Mouse (Mus musculus): Measurements from ENCODE around the gene Axin2. TPM values are rescaled to one million over a fixed set of nuclear protein-coding genes. Genes with fewer than 3 reads are reported as not detected.

Axin2 gene
- polyA plus RNA-seq, 1 experiment: 7.7 TPM

DNA sequence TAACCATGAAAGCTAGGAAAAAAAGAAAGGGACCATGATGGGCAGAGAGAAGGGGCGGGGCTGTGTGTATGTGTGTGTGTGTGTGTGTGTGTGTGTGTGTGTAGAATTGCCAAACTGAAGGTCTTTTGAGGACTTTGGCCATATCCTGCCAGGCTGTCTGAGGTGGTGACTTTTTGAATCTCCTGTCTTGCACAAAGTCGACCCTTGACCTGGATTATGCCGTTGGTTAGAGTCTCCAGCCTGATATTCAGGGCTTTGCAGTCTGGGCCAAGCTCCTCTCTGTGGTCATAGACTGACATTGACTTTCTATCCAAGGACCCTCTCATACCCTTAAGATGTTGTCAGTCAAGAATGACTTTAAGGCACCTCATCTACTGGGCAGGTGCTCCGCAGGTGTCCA lies 35.8 kb downstream of the Axin2 start:
- TF ChIP-seq CTCF (IDR thresholded peaks at IDR 0.05; ENCODE audit: borderline replicate concordance, insufficient read depth, low read length) (no peak), POLR2A (IDR thresholded peaks at IDR 0.05; ENCODE audit: low read depth, low read length) (no peak)

DNA sequence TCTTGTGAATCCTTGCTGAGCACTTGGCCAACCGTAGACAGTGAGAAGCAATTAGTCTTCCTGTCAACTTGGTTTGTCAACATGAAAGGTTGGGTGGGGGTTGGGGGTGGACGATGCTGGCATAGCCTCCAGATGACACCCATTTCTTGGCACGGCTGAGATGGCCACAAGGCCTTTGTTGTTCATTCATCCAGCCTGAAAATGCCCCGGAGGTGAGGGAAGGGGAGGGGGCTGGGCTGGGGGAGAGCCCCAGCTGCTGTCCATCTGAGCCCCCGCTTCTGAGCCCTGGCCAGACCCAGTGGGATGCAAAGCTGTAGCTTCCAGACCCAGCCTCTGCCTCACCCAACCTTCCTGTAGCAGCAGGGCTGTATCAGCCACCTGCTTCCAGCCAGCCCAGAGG lies 38.2 kb downstream of the Axin2 start:
- Histone ChIP-seq H3K4me1 (ENCODE audit: control insufficient read depth, insufficient read depth, low read length) (no peaks in the 10 kb centered on the region), H3K27ac (ENCODE audit: insufficient read depth, low read length) (no peak overlapping the region), H3K4me3 (ENCODE audit: insufficient read depth, low read length) (no peak overlapping the region)
- TF ChIP-seq CTCF (IDR thresholded peaks at IDR 0.05; ENCODE audit: borderline replicate concordance, insufficient read depth, low read length): no peak
- no peak for TF ChIP-seq POLR2A (IDR thresholded peaks at IDR 0.05; ENCODE audit: low read depth, low read length)

More for the DNA sequence above, 35.8 kb downstream of the Axin2 start:
- H3K27ac ChIP-seq (ENCODE audit: insufficient read depth, low read length): no peak overlapping the region
- no peak overlapping the region for H3K4me3 ChIP-seq (ENCODE audit: insufficient read depth, low read length)
- H3K4me1 ChIP-seq (ENCODE audit: control insufficient read depth, insufficient read depth, low read length): no peaks in the 10 kb centered on the region; the same call in 1 of the 2 replicates

DNA sequence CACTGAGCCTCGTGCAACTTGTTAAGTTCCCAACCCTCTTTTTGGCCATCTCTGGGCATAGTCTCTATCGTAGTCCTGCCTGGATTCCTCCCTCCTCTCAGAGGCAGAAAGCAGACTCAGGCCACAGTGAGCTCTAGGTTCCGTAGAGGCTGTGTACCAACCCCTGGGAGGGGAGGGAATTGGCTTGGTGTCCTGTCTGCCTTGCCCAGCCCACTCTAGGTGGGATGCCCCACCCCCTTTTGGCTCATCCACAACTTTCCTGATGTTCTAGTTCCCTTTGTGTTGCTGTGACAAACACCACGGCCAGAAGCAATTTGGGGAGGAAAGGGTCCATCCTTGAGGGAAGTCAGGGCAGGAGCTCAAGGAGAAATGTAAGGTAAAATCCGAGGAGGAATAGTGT lies 39.0 kb downstream of the Axin2 start:
- H3K4me1 ChIP-seq (ENCODE audit: control insufficient read depth, insufficient read depth, low read length): no peaks in the 10 kb centered on the region
- H3K27ac ChIP-seq (ENCODE audit: insufficient read depth, low read length): no peak overlapping the region
- TF ChIP-seq CTCF (IDR thresholded peaks at IDR 0.05; ENCODE audit: borderline replicate concordance, insufficient read depth, low read length): no peak
- TF ChIP-seq POLR2A (IDR thresholded peaks at IDR 0.05; ENCODE audit: low read depth, low read length): no peak
- H3K4me3 ChIP-seq (ENCODE audit: insufficient read depth, low read length): no peak overlapping the region

DNA sequence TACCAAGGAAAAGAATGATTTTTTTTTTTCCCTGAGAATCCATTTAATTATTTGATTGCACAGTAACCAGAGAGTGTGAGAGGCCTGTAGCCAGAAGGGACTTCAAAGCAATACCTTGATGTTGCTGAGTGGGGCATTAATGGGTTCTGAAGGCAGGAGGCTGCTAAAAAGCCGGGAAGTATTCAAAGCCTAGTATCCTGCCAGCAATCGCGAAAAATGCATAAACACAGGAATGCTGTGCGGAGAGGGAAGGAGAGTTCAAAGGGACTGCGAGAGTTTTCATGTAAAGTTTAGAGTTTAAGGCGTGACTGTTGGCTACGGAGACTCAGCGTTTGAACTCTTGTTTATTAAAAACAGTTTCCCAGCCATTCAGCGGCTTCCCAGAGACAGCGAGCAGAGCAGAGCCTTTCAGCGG lies 41.5 kb downstream of the Axin2 start:
- TF ChIP-seq CTCF (IDR thresholded peaks at IDR 0.05; ENCODE audit: borderline replicate concordance, insufficient read depth, low read length) (no peak), POLR2A (IDR thresholded peaks at IDR 0.05; ENCODE audit: low read depth, low read length) (no peak)
- Histone ChIP-seq H3K4me3 (ENCODE audit: insufficient read depth, low read length) (no peak overlapping the region), H3K27ac (ENCODE audit: insufficient read depth, low read length) (no peak overlapping the region)

DNA sequence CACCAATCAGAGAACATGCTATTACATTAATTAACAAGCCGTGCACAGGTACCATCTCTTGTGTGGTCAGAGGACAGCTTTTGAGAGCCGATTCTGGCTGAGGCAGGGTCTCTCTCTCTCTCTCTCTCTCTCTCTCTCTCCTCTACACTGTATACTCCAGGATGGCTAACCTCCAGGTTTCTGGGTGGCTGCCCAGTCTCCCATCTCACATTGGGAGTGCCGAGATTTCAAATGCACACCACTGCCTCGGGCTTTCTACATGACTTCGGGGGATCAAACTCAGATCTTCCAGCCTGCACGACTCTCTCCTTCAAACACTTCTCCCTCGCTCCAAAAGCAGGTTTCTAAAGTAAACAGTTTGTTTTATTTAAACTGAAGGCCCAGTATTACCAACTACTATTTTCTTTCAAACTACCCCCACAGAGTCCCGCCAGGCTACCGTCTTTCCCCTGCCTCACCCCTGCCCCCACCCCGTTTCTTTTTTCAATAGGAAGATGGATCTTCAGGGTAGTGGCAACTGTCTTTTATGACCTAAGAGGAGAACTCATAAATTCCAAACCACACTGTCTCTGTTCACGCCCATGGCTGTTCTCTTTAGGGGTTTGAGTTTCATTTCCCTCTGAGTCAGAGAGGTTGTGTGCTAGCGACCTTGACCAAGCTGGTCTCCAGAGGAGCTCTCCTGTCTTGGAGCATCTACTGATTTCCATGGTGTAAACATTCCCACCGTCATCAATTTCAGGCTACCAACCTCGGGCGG lies 43.5 kb downstream of the Axin2 start:
- TF ChIP-seq POLR2A (IDR thresholded peaks at IDR 0.05; ENCODE audit: low read depth, low read length) (no peak), CTCF (IDR thresholded peaks at IDR 0.05; ENCODE audit: borderline replicate concordance, insufficient read depth, low read length) (no peak)
- H3K4me3 ChIP-seq (ENCODE audit: insufficient read depth, low read length): no peak overlapping the region
- H3K27ac ChIP-seq (ENCODE audit: insufficient read depth, low read length): no peak overlapping the region
- H3K4me1 ChIP-seq (ENCODE audit: control insufficient read depth, insufficient read depth, low read length): no peaks in the 10 kb centered on the region

More for the DNA sequence above, 41.5 kb downstream of the Axin2 start:
- H3K4me1 ChIP-seq (ENCODE audit: control insufficient read depth, insufficient read depth, low read length): no peaks in the 10 kb centered on the region

DNA sequence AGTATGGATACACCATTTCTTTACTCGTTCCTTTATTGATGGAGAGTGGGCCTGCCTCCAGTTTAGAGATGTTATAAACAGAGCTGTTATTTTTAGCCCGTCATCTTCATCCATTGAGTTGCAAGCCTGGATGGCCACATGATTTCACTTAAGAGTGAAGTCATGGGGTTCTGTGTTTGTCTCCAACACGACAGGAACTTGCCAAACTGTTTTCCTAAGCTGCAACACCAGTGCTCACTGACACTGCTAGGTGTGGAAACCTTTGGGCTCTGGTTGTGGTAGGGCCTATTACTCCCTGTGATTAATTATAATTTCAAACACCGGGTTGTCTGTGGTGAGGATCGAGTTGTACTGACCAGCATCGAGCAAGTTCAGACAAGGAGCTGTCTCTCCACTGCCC lies 45.6 kb downstream of the Axin2 start:
- H3K27ac ChIP-seq (ENCODE audit: insufficient read depth, low read length): no peak overlapping the region
- TF ChIP-seq CTCF (IDR thresholded peaks at IDR 0.05; ENCODE audit: borderline replicate concordance, insufficient read depth, low read length) (no peak), POLR2A (IDR thresholded peaks at IDR 0.05; ENCODE audit: low read depth, low read length) (no peak)
- no peaks in the 10 kb centered on the region for H3K4me1 ChIP-seq (ENCODE audit: control insufficient read depth, insufficient read depth, low read length)
- H3K4me3 ChIP-seq (ENCODE audit: insufficient read depth, low read length): no peak overlapping the region

DNA sequence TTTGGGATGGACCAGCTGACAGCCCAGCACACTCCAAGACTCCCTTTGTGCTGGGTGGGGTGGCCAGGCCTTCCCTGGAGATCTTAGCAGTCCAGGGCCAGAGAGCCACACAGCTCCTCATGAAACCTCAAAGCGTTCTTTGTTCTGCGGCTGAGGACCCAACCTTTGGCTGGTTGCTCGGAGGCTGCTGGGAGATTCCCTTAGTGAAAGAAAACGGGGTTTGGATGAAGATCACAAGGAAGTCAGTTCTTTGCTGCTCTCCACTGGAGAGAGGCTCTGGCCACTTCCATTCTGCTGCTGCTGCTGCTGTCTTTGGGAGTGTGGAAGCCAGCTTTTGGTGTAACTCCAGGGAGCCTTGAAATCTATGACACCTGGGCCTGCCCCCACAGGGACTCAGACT lies 53.3 kb downstream of the Axin2 start:
- no peak overlapping the region for H3K27ac ChIP-seq (ENCODE audit: insufficient read depth, low read length)
- no peak overlapping the region for H3K4me3 ChIP-seq (ENCODE audit: insufficient read depth, low read length)
- TF ChIP-seq CTCF (IDR thresholded peaks at IDR 0.05; ENCODE audit: borderline replicate concordance, insufficient read depth, low read length) (no peak), POLR2A (IDR thresholded peaks at IDR 0.05; ENCODE audit: low read depth, low read length) (no peak)
- no peaks in the 10 kb centered on the region for H3K4me1 ChIP-seq (ENCODE audit: control insufficient read depth, insufficient read depth, low read length)

DNA sequence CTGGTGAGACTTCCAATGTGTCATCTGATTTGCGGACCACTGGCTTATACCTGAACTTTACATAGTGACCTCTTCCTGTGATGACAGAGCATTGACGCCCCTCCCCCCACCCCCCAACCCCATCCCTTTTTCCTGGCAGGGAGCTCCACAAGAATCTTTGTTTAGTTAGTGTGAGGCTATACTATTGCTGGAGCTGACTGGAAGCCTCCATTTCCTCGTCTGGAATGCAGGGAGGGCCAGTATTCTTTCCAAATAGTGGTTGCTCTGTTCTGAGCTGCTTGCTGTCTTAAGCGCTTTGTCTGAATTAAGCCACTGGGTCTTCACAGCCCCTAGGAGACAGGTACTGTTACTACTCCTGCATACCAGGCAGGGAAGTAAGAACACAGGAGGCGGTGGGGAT lies 53.7 kb downstream of the Axin2 start:
- TF ChIP-seq CTCF (IDR thresholded peaks at IDR 0.05; ENCODE audit: borderline replicate concordance, insufficient read depth, low read length) (no peak), POLR2A (IDR thresholded peaks at IDR 0.05; ENCODE audit: low read depth, low read length) (no peak)
- no peaks in the 10 kb centered on the region for H3K4me1 ChIP-seq (ENCODE audit: control insufficient read depth, insufficient read depth, low read length)
- H3K4me3 ChIP-seq (ENCODE audit: insufficient read depth, low read length): no peak overlapping the region
- no peak overlapping the region for H3K27ac ChIP-seq (ENCODE audit: insufficient read depth, low read length)

DNA sequence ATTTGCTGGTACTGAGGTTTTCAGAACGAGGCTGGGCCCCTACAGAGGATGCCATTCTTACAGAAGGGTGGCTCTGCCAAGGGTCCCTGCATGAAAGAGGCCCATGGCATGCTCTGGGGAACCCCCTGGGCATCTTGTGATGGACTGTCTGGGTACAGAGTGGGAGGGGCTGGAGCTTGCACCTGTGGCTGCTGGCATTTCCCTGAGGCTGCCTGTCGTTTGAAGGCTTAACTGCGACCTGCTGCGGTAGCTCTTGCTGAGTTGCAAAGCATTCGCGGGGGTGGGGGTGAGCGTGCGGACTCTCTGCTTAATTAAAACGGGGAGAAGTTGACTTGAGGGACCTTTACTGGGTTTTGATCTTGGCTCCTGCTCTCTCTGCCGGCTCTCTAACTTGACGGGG lies 55.4 kb downstream of the Axin2 start:
- Histone ChIP-seq H3K4me3 (ENCODE audit: insufficient read depth, low read length) (no peak overlapping the region), H3K27ac (ENCODE audit: insufficient read depth, low read length) (no peak overlapping the region), H3K4me1 (ENCODE audit: control insufficient read depth, insufficient read depth, low read length) (0 out of 2 replicates have a peak, but pooled peaks cover 3% of the 10 kb centered on the region)
- TF ChIP-seq POLR2A (IDR thresholded peaks at IDR 0.05; ENCODE audit: low read depth, low read length) (no peak), CTCF (IDR thresholded peaks at IDR 0.05; ENCODE audit: borderline replicate concordance, insufficient read depth, low read length) (no peak)

DNA sequence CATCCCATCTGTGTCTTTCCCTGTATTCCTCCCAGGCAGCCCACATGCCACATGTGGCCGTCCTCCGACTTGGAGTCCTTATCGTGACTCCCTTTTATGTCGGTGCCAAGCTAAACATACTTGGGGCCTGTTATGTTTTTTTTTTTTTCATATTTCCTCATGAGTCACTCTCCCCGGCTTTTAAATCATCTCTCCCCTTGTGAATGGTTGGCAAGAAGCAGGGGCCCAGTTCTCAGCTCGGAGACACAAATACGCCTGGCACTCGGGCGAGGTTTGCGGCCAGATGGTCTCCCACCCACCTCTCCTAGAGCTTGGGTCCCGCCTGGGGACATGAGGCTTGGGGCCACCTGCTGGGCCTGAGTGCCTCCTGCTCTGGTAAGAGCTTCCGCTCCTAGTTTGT lies 60.4 kb downstream of the Axin2 start:
- Histone ChIP-seq H3K4me1 (ENCODE audit: control insufficient read depth, insufficient read depth, low read length) (0 out of 2 replicates have a peak, but pooled peaks cover 3% of the 10 kb centered on the region), H3K27ac (ENCODE audit: insufficient read depth, low read length) (no peak overlapping the region), H3K4me3 (ENCODE audit: insufficient read depth, low read length) (no peak overlapping the region)
- TF ChIP-seq POLR2A (IDR thresholded peaks at IDR 0.05; ENCODE audit: low read depth, low read length) (no peak), CTCF (IDR thresholded peaks at IDR 0.05; ENCODE audit: borderline replicate concordance, insufficient read depth, low read length) (no peak)

All from embryonic fibroblast, embryonic 13.5 days (primary cell).